In genomic region chr19:10828321-10828720, GRCm38 (mm10) we compare ENCODE assay signal across 16 mouse cellular contexts. TPM values are rescaled to one million over a fixed set of nuclear protein-coding genes. Genes with fewer than 3 reads are reported as not detected.
"Had no signal": no experiment of that assay in that cellular context is flagged by ENCODE, and none has a peak within 500 bp of the region (broad histone marks: within the 10 kb centered on the region; RNA-seq: fewer than 3 reads in every experiment).

No protein-coding gene starts in this region.

- H3K4me2 ChIP-seq: limb, embryonic 15.5 days; liver, embryonic 12.5 days; lung, embryonic 14.5 days; midbrain, embryonic 13.5 days had no signal

- H3K4me1 ChIP-seq: limb, embryonic 15.5 days; liver, embryonic 12.5 days had no signal

- H3K9ac ChIP-seq: limb, embryonic 15.5 days; liver, embryonic 12.5 days; lung, embryonic 14.5 days; midbrain, embryonic 13.5 days had no signal

- H3K36me3 ChIP-seq: limb, embryonic 15.5 days; liver, embryonic 12.5 days; midbrain, embryonic 13.5 days had no signal

- H3K4me3 ChIP-seq: layer of hippocampus, adult 2 months; left cerebral cortex, adult 2 months; limb, embryonic 15.5 days; liver, embryonic 12.5 days; megakaryocyte, embryonic 14.5 days; midbrain, embryonic 13.5 days had no signal

- H3K27me3 ChIP-seq: limb, embryonic 15.5 days; liver, embryonic 12.5 days; midbrain, embryonic 13.5 days had no signal

- ATAC-seq: intestine, embryonic 16.5 days; liver, embryonic 12.5 days; midbrain, embryonic 13.5 days had no signal

- H3K27ac ChIP-seq: kidney, postnatal 0 days; layer of hippocampus, adult 2 months; left cerebral cortex, adult 2 months; limb, embryonic 15.5 days; liver, embryonic 12.5 days; macrophage; midbrain, embryonic 13.5 days had no signal

- DNase-seq: kidney, adult 2 months; kidney, postnatal 4 days; lung, embryonic 14.5 days; lung, postnatal 10 days; right cerebral cortex, postnatal 25 days had no signal

- H3K9me3 ChIP-seq: limb, embryonic 15.5 days; liver, embryonic 12.5 days; midbrain, embryonic 13.5 days had no signal

RNA-seq across cellular contexts. Expression of gene Cd6, which starts 1.5 kb away (rescaled TPM):
- total RNA-seq: midbrain, postnatal 0 days had no signal
- polyA plus RNA-seq: kidney, postnatal 0 days; limb, embryonic 15.5 days; liver, embryonic 12.5 days; midbrain, embryonic 13.5 days; neural tube, embryonic 14.5 days had no signal
